Mouse (Mus musculus) limb, embryonic 11.5 days (tissue): ENCODE results near the gene Naa15. TPM values are rescaled to one million over a fixed set of nuclear protein-coding genes. Genes with fewer than 3 reads are reported as not detected.

Experiments
- ATAC-seq: fragments of 200-750 bp; cut with Nextera tagmentation; 2 replicates; pipeline ENCODE4 v1.8.0; 2017; ENCODE audit warnings: low read depth; ENCODE audit not compliant: insufficient number of reproducible peaks, low FRiP score, low TSS enrichment
- DNase-seq: peaks from one replicate; pipeline ENCODE4 v3.0.0-alpha.2; 2015; ENCODE audit warnings: low spot score
- H3K27ac ChIP-seq: fragments of 300-500 bp; sonication (generic); replicated peaks from 2 replicates; pipeline ENCODE4 v1.5.1; 2014; ENCODE audit warnings: low read depth, mild to moderate bottlenecking, low read length
- H3K27me3 ChIP-seq: fragments of 300-500 bp; sonication (generic); 2 replicates; pipeline ENCODE4 v1.6.1; 2014; ENCODE audit warnings: mild to moderate bottlenecking, low read length, mixed read lengths; ENCODE audit not compliant: control insufficient read depth, insufficient read depth
- H3K36me3 ChIP-seq: fragments of 300-500 bp; sonication (generic); 2 replicates; pipeline ENCODE4 v1.6.1; 2014; ENCODE audit warnings: mild to moderate bottlenecking, low read length, moderate library complexity, mixed read lengths; ENCODE audit not compliant: control insufficient read depth, insufficient read depth
- H3K4me1 ChIP-seq: fragments of 300-500 bp; sonication (generic); 2 replicates; pipeline ENCODE4 v1.6.1; 2014; ENCODE audit warnings: low read length, mixed read lengths; ENCODE audit not compliant: control insufficient read depth, insufficient read depth
- H3K4me2 ChIP-seq: fragments of 300-500 bp; sonication (generic); 2 replicates; pipeline ENCODE4 v1.6.1; 2014; ENCODE audit warnings: low read depth, mild to moderate bottlenecking, moderate library complexity; ENCODE audit not compliant: severe bottlenecking
- H3K4me3 ChIP-seq: fragments of 300-500 bp; sonication (generic); 2 replicates; pipeline ENCODE4 v1.5.1; 2014; ENCODE audit warnings: low read depth, low read length
- H3K9ac ChIP-seq: fragments of 300-500 bp; sonication (generic); 2 replicates; pipeline ENCODE4 v1.6.1; 2014; ENCODE audit warnings: mild to moderate bottlenecking, low read length
- H3K9me3 ChIP-seq: fragments of 300-500 bp; sonication (generic); 2 replicates; pipeline ENCODE4 v1.6.1; 2016; ENCODE audit warnings: low read length; ENCODE audit not compliant: control insufficient read depth
- WGBS: fragments of 180-500 bp; shearing (Covaris S2); extraction: QIAGEN DNeasy Blood & Tissue Kit; methylation state at CpG from one replicate; pipeline ENCODE4 v1.1.7; 2014; 5-methylcytosine and 5-hydroxymethylcytosine counted together
- polyA plus RNA-seq: library from polyadenylated mRNA; unstranded; fragments of >200 nt; fragmentation: Nextera tagmentation; extraction: Ambion mirVana; gene quantifications from 2 replicates; pipeline ENCODE4 v1.2.1, GENCODE M21; 2014

Naa15 gene
- polyA plus RNA-seq, 1 experiment from 2014 or later = 52.0 TPM

GRCm38 (mm10) chr3:51412457-51412856 lies 2.5 kb upstream of the Naa15 start:
- Histone ChIP-seq H3K27me3 (no peaks in the 10 kb centered on the region), H3K4me3 (no peak overlapping the region), H3K9me3 (no peaks in the 10 kb centered on the region), H3K4me2 (no peak overlapping the region), H3K36me3 (no peaks in the 10 kb centered on the region), H3K27ac (no peak overlapping the region), H3K4me1 (no peaks in the 10 kb centered on the region; the same call in none of the 2 replicates), H3K9ac (no peak overlapping the region)
- WGBS = 95% methylated on average over 7 of the region's 7 CpGs
- no peak for ATAC-seq
- no peak for DNase-seq

- DNase-seq = no peak
- H3K9ac ChIP-seq = no peak overlapping the region
- H3K4me3 ChIP-seq = no peak overlapping the region
- H3K4me1 ChIP-seq = peaks cover 5% of the 10 kb centered on the region
- no peak for ATAC-seq
- H3K9me3 ChIP-seq = no peaks in the 10 kb centered on the region
- H3K4me2 ChIP-seq = no peak overlapping the region
- H3K27ac ChIP-seq = no peak overlapping the region
- no peaks in the 10 kb centered on the region for H3K27me3 ChIP-seq
- H3K36me3 ChIP-seq = no peaks in the 10 kb centered on the region
- 86% methylated on average over 1 of the region's 1 CpGs for WGBS
Observed at GRCm38 (mm10) chr3:51413276-51413675, 1.7 kb upstream of the Naa15 start.

- Histone ChIP-seq H3K9me3 (no peaks in the 10 kb centered on the region), H3K27ac (peak overlapping the region; percentile 89), H3K4me3 (peak overlapping the region; percentile 99), H3K36me3 (no peaks in the 10 kb centered on the region), H3K9ac (peak overlapping the region; percentile 97), H3K4me2 (peak overlapping the region; percentile 46; the same call in 1 of the 2 replicates), H3K4me1 (peaks cover 7% of the 10 kb centered on the region), H3K27me3 (no peaks in the 10 kb centered on the region)
- DNase-seq (no peak), ATAC-seq (peak; percentile 69)
- 0% methylated on average over 26 of the region's 30 CpGs for WGBS
Observed at GRCm38 (mm10) chr3:51416073-51416363, 1.1 kb downstream of the Naa15 start.

GRCm38 (mm10) chr3:51416364-51417134 lies 1.6 kb downstream of the Naa15 start:
- peak overlapping the region; percentile 46 for H3K4me2 ChIP-seq
- H3K4me3 ChIP-seq = peak overlapping the region; percentile 99
- peak overlapping the region; percentile 89 for H3K27ac ChIP-seq
- no peaks in the 10 kb centered on the region for H3K9me3 ChIP-seq
- peak; percentile 66 for DNase-seq
- under 1% methylated on average over 58 of the region's 68 CpGs for WGBS
- peak; percentile 52; the same call in 1 of the 2 replicates for ATAC-seq
- H3K4me1 ChIP-seq = peaks cover 7% of the 10 kb centered on the region
- no peaks in the 10 kb centered on the region for H3K27me3 ChIP-seq
- peak overlapping the region; percentile 97 for H3K9ac ChIP-seq
- H3K36me3 ChIP-seq = no peaks in the 10 kb centered on the region

GRCm38 (mm10) chr3:51417135-51417458 lies 2.1 kb downstream of the Naa15 start:
- Histone ChIP-seq H3K9me3 (no peaks in the 10 kb centered on the region), H3K4me2 (peak overlapping the region; percentile 46), H3K4me3 (peak overlapping the region; percentile 99), H3K9ac (peak overlapping the region; percentile 97), H3K27me3 (no peaks in the 10 kb centered on the region), H3K4me1 (peaks cover 7% of the 10 kb centered on the region), H3K27ac (no peak overlapping the region), H3K36me3 (no peaks in the 10 kb centered on the region)
- no peak for DNase-seq
- 9% methylated on average over 8 of the region's 8 CpGs for WGBS
- no peak for ATAC-seq

GRCm38 (mm10) chr3:51417485-51417884 lies 2.5 kb downstream of the Naa15 start:
- Histone ChIP-seq H3K36me3 (no peaks in the 10 kb centered on the region), H3K9ac (no peak overlapping the region), H3K4me3 (peak overlapping the region; percentile 99), H3K27ac (no peak overlapping the region), H3K9me3 (no peaks in the 10 kb centered on the region), H3K4me2 (peak overlapping the region; percentile 46), H3K4me1 (peaks cover 7% of the 10 kb centered on the region), H3K27me3 (no peaks in the 10 kb centered on the region)
- DNase-seq (no peak), ATAC-seq (no peak)
- 52% methylated on average over 2 of the region's 2 CpGs for WGBS

GRCm38 (mm10) chr3:51417966-51418365 lies 3.0 kb downstream of the Naa15 start:
- Histone ChIP-seq H3K27me3 (no peaks in the 10 kb centered on the region), H3K36me3 (no peaks in the 10 kb centered on the region), H3K27ac (no peak overlapping the region), H3K4me3 (no peak overlapping the region), H3K4me2 (no peak overlapping the region), H3K9ac (no peak overlapping the region), H3K9me3 (no peaks in the 10 kb centered on the region), H3K4me1 (peaks cover 7% of the 10 kb centered on the region)
- 79% methylated on average over 2 of the region's 2 CpGs for WGBS
- DNase-seq (no peak), ATAC-seq (no peak)

- no peak for DNase-seq
Observed at GRCm38 (mm10) chr3:51421921-51422320, 7.0 kb downstream of the Naa15 start.

GRCm38 (mm10) chr3:51425394-51425793 lies 10.4 kb downstream of the Naa15 start:
- DNase-seq (no peak), ATAC-seq (no peak)
- no peak overlapping the region for H3K4me3 ChIP-seq
- no peaks in the 10 kb centered on the region for H3K36me3 ChIP-seq
- no peak overlapping the region for H3K9ac ChIP-seq
- H3K27ac ChIP-seq = no peak overlapping the region
- H3K4me2 ChIP-seq = no peak overlapping the region
- no peaks in the 10 kb centered on the region for H3K9me3 ChIP-seq
- H3K4me1 ChIP-seq = no peaks in the 10 kb centered on the region
- H3K27me3 ChIP-seq = no peaks in the 10 kb centered on the region

More at GRCm38 (mm10) chr3:51421921-51422320, 7.0 kb downstream of the Naa15 start:
- Histone ChIP-seq H3K4me1 (peaks cover 7% of the 10 kb centered on the region; the same call in 1 of the 2 replicates), H3K4me3 (no peak overlapping the region), H3K27me3 (no peaks in the 10 kb centered on the region), H3K36me3 (no peaks in the 10 kb centered on the region), H3K4me2 (no peak overlapping the region), H3K27ac (no peak overlapping the region), H3K9me3 (no peaks in the 10 kb centered on the region), H3K9ac (no peak overlapping the region)
- 94% methylated on average over 3 of the region's 3 CpGs for WGBS
- ATAC-seq = no peak
